In genomic region chr4:83061564-83061963, GRCm38 (mm10) we compare ENCODE assay signal across 25 mouse cellular contexts. TPM values are rescaled to one million over a fixed set of nuclear protein-coding genes. Genes with fewer than 3 reads are reported as not detected.
DNase-seq lines count a peak whose midpoint lies in the region; ATAC-seq and TF ChIP-seq lines count a peak whose summit lies in the region.
"Had no signal": no experiment of that assay in that cellular context is flagged by ENCODE, and none has a peak within 500 bp of the region (broad histone marks: within the 10 kb centered on the region; RNA-seq: fewer than 3 reads in every experiment).

No protein-coding gene starts in this region.

- H3K9me3 ChIP-seq in midbrain, embryonic 10.5 days (replicated peaks): no peaks in the 10 kb centered on the region
- H3K9me3 ChIP-seq in midbrain, embryonic 14.5 days (ENCODE audit: control insufficient read depth, low read length): no peaks in the 10 kb centered on the region
- no peaks in the 10 kb centered on the region for H3K9me3 ChIP-seq in kidney, embryonic 15.5 days (replicated peaks)
- H3K9me3 ChIP-seq: heart, embryonic 12.5 days; heart, embryonic 15.5 days; hindbrain, embryonic 13.5 days; intestine, embryonic 15.5 days had no signal

- peaks cover 13% of the 10 kb centered on the region for H3K4me1 ChIP-seq in midbrain, embryonic 10.5 days
- no peaks in the 10 kb centered on the region for H3K4me1 ChIP-seq in midbrain, embryonic 14.5 days (ENCODE audit: control insufficient read depth, insufficient read depth, low read length)
- no peaks in the 10 kb centered on the region for H3K4me1 ChIP-seq in kidney, embryonic 15.5 days
- H3K4me1 ChIP-seq: heart, embryonic 15.5 days; hindbrain, embryonic 13.5 days; intestine, embryonic 15.5 days had no signal

- H3K27me3 ChIP-seq in midbrain, embryonic 10.5 days (ENCODE audit: low read depth, poor library complexity, severe bottlenecking): no peaks in the 10 kb centered on the region
- no peaks in the 10 kb centered on the region for H3K27me3 ChIP-seq in midbrain, embryonic 14.5 days (ENCODE audit: control insufficient read depth, insufficient read depth, low read length)
- H3K27me3 ChIP-seq in C2C12 (ENCODE audit: control insufficient read depth, insufficient read depth, insufficient read length): no peaks in the 10 kb centered on the region
- no peaks in the 10 kb centered on the region for H3K27me3 ChIP-seq in kidney, embryonic 15.5 days
- H3K27me3 ChIP-seq: heart, embryonic 12.5 days; heart, embryonic 15.5 days; hindbrain, embryonic 13.5 days; intestine, embryonic 15.5 days had no signal

- ATAC-seq in midbrain, embryonic 14.5 days (ENCODE audit: low FRiP score, low TSS enrichment): no peak
- ATAC-seq in granulocyte monocyte progenitor cell, adult 5-6 weeks (replicated peaks; ENCODE audit: poor library complexity, severe bottlenecking): peak; percentile 66
- no peak for ATAC-seq in kidney, embryonic 15.5 days (replicated peaks; ENCODE audit: low FRiP score)
- ATAC-seq: activated CD4-positive, CD25-positive, alpha-beta regulatory T cell, adult 4 months; forebrain, embryonic 14.5 days; hindbrain, embryonic 16.5 days; intestine, embryonic 15.5 days had no signal

- H3K79me3 ChIP-seq in C2C12 (ENCODE audit: low read depth): no peaks in the 10 kb centered on the region

- no peaks in the 10 kb centered on the region for H3K79me2 ChIP-seq in C2C12 (ENCODE audit: control insufficient read depth, insufficient read depth)

- no peaks in the 10 kb centered on the region for H3K36me3 ChIP-seq in midbrain, embryonic 10.5 days
- no peaks in the 10 kb centered on the region for H3K36me3 ChIP-seq in midbrain, embryonic 14.5 days (ENCODE audit: control insufficient read depth, insufficient read depth, low read length)
- no peaks in the 10 kb centered on the region for H3K36me3 ChIP-seq in C2C12 (ENCODE audit: control insufficient read depth, insufficient read depth)
- H3K36me3 ChIP-seq in kidney, embryonic 15.5 days: no peaks in the 10 kb centered on the region
- H3K36me3 ChIP-seq: heart, embryonic 12.5 days; heart, embryonic 15.5 days; hindbrain, embryonic 10.5 days; hindbrain, embryonic 13.5 days; intestine, embryonic 15.5 days had no signal

- DNase-seq in midbrain, embryonic 10.5 days (ENCODE audit: low spot score): peak; percentile 3
- no peak for DNase-seq in midbrain, embryonic 14.5 days
- no peak for DNase-seq in lung, adult 18-20 months
- DNase-seq in heart, adult 8-10 months (ENCODE audit: low spot score): no peak
- DNase-seq: adrenal gland, adult 8-10 months; adrenal gland, postnatal 25 days; cerebellum, adult 11-12 months; cerebellum, adult 9-10 months; cerebellum, postnatal 25 days; embryo, embryonic 11 days; gastrocnemius, postnatal 10 days; gastrocnemius, postnatal 36 days; heart, postnatal 10 days; heart, postnatal 36 days had no signal

- H3K4me2 ChIP-seq in midbrain, embryonic 14.5 days (ENCODE audit: low read length): no peak overlapping the region
- H3K4me2 ChIP-seq in kidney, embryonic 15.5 days: no peak overlapping the region
- H3K4me2 ChIP-seq: heart, embryonic 12.5 days; heart, embryonic 15.5 days; hindbrain, embryonic 13.5 days; intestine, embryonic 15.5 days had no signal

- TF ChIP-seq CTCF in C2C12 (IDR thresholded peaks at IDR 0.05; ENCODE audit: control insufficient read depth, insufficient read depth, insufficient read length): no peak

- H3K27ac ChIP-seq in midbrain, embryonic 10.5 days (replicated peaks): no peak overlapping the region
- no peak overlapping the region for H3K27ac ChIP-seq in midbrain, embryonic 14.5 days (replicated peaks; ENCODE audit: low read depth, low read length)
- no peak overlapping the region for H3K27ac ChIP-seq in kidney, embryonic 15.5 days
- H3K27ac ChIP-seq: heart, embryonic 15.5 days; hindbrain, embryonic 10.5 days; hindbrain, embryonic 13.5 days; intestine, embryonic 15.5 days had no signal

- no peak overlapping the region for H3K4me3 ChIP-seq in midbrain, embryonic 10.5 days
- no peak overlapping the region for H3K4me3 ChIP-seq in midbrain, embryonic 14.5 days (replicated peaks; ENCODE audit: low read depth, low read length)
- no peak overlapping the region for H3K4me3 ChIP-seq in C2C12 (ENCODE audit: insufficient read depth, poor library complexity, severe bottlenecking)
- H3K4me3 ChIP-seq in kidney, embryonic 15.5 days (replicated peaks): no peak overlapping the region
- H3K4me3 ChIP-seq: heart, embryonic 12.5 days; heart, embryonic 15.5 days; hindbrain, embryonic 10.5 days; hindbrain, embryonic 13.5 days; intestine, embryonic 15.5 days had no signal

- 93% methylated on average over 2 of the region's 2 CpGs for WGBS in midbrain, embryonic 10.5 days
- 92% methylated on average over 2 of the region's 2 CpGs for WGBS in midbrain, embryonic 14.5 days
- 84% methylated on average over 2 of the region's 2 CpGs for WGBS in kidney, embryonic 15.5 days

- H3ac ChIP-seq in C2C12 (ENCODE audit: control insufficient read depth, insufficient read length, low read depth): no peak overlapping the region

- no peak overlapping the region for H3K9ac ChIP-seq in midbrain, embryonic 14.5 days (replicated peaks; ENCODE audit: low read length)
- no peak overlapping the region for H3K9ac ChIP-seq in kidney, embryonic 15.5 days
- H3K9ac ChIP-seq: heart, embryonic 12.5 days; heart, embryonic 15.5 days; hindbrain, embryonic 13.5 days; intestine, embryonic 15.5 days had no signal

TF ChIP-seq in C2C12, 6 proteins besides CTCF, POLR2A, EP300 and RAD21:
- TF ChIP-seq MYOD1 (IDR thresholded peaks at IDR 0.05; ENCODE audit: control insufficient read depth, insufficient read length, low read depth) (peak; percentile 85), MYOG (IDR thresholded peaks at IDR 0.05; ENCODE audit: control insufficient read depth, extremely low read depth, insufficient read length) (no peak), MAX (IDR thresholded peaks at IDR 0.05) (no peak), CEBPB (IDR thresholded peaks at IDR 0.05; ENCODE audit: low read depth) (no peak)

RNA-seq across cellular contexts. Expression of gene Frem1, which starts 9.4 kb away (rescaled TPM):
- polyA plus RNA-seq in midbrain, embryonic 10.5 days (2016; fragmentation: Nextera tagmentation; extraction: Ambion mirVana): 6.0 and 7.7 TPM in 2 replicates
- 2.1 and 2.9 TPM in 2 replicates for polyA plus RNA-seq in midbrain, embryonic 14.5 days (2014; fragmentation: Nextera tagmentation; extraction: Ambion mirVana)
- not detected for polyA plus RNA-seq in C2C12 (2012; fragmentation: generic; extraction: Trizol)
- total RNA-seq in granulocyte monocyte progenitor cell, adult 5-6 weeks (2014; fragmentation: Nextera tagmentation): not detected in 2 replicates
- total RNA-seq in granulocyte monocyte progenitor cell, adult 5-6 weeks (2017): not detected in 2 replicates
- 23.9 and 24.3 TPM in 2 replicates for polyA plus RNA-seq in kidney, embryonic 15.5 days (2015; fragmentation: Nextera tagmentation; extraction: Ambion mirVana)
- under 1 TPM; 0.14 to 0.44 (median 0.17) TPM for total RNA-seq in heart, adult 8-10 months (2022)
- polyA plus RNA-seq: activated CD4-positive, CD25-positive, alpha-beta regulatory T cell, adult 4 months had no signal
